Comparison of ENCODE assay signal across 27 mouse cellular contexts in the genomic region with DNA sequence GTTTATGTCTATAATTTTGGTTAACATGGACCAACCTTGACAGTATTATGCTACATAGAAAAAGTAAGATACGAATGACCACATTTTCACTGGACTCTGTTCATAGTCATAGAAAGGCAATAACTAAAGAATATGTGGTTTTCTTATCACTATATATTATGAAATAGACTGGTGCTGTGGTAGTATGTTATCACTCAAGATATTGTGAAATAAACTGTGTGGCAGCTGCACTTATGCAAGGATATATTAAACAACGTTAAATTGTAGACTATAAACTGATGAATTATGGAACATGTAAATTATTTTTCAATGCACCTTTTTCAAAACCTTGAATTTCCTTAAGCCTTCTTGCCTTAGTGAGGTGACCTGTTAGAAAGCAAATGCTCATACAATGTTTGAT.
"Had no signal": no experiment of that assay in that cellular context is flagged by ENCODE, and none has a peak within 500 bp of the region (broad histone marks: within the 10 kb centered on the region; RNA-seq: fewer than 3 reads in every experiment).

No protein-coding gene starts in this region.

- H3K27ac ChIP-seq: limb, embryonic 10.5 days; limb, embryonic 12.5 days; limb, embryonic 13.5 days; limb, embryonic 15.5 days; liver, embryonic 12.5 days; liver, embryonic 13.5 days; liver, embryonic 14.5 days; liver, embryonic 15.5 days; lung, embryonic 15.5 days; macrophage; midbrain, embryonic 10.5 days; midbrain, embryonic 12.5 days; midbrain, embryonic 13.5 days; midbrain, embryonic 15.5 days had no signal

- H3K4me3 ChIP-seq: limb, embryonic 10.5 days; limb, embryonic 12.5 days; limb, embryonic 13.5 days; limb, embryonic 15.5 days; liver, embryonic 12.5 days; liver, embryonic 13.5 days; liver, embryonic 15.5 days; lung, embryonic 15.5 days; megakaryocyte, embryonic 14.5 days; midbrain, embryonic 10.5 days; midbrain, embryonic 12.5 days; midbrain, embryonic 13.5 days; midbrain, embryonic 15.5 days; myocyte had no signal

- DNase-seq: left cerebral cortex, postnatal 4 days; liver; liver, embryonic 13.5 days; liver, postnatal 0 days; lung, adult 18-20 months; lung, adult 2 months; lung, embryonic 14.5 days; lung, postnatal 10 days; lung, postnatal 14 days; lung, postnatal 36 days; lung, postnatal 4 days; midbrain, embryonic 14.5 days had no signal

- H3K4me1 ChIP-seq: limb, embryonic 10.5 days; limb, embryonic 12.5 days; limb, embryonic 13.5 days; limb, embryonic 15.5 days; liver, embryonic 12.5 days; liver, embryonic 13.5 days; liver, embryonic 15.5 days; lung, embryonic 15.5 days; megakaryocyte, embryonic 14.5 days; midbrain, embryonic 10.5 days; midbrain, embryonic 12.5 days; midbrain, embryonic 13.5 days; midbrain, embryonic 15.5 days had no signal

- H3K9ac ChIP-seq: limb, embryonic 12.5 days; limb, embryonic 13.5 days; limb, embryonic 15.5 days; liver, embryonic 12.5 days; liver, embryonic 13.5 days; liver, embryonic 14.5 days; liver, embryonic 15.5 days; liver, postnatal 0 days; lung, embryonic 14.5 days; lung, embryonic 15.5 days; midbrain, embryonic 12.5 days; midbrain, embryonic 13.5 days; midbrain, embryonic 15.5 days had no signal

- H3K27me3 ChIP-seq: limb, embryonic 12.5 days; limb, embryonic 15.5 days; liver, embryonic 12.5 days; liver, embryonic 13.5 days; liver, embryonic 15.5 days; lung, embryonic 15.5 days; megakaryocyte, embryonic 14.5 days; midbrain, embryonic 12.5 days; midbrain, embryonic 13.5 days; midbrain, embryonic 15.5 days had no signal

- H3K36me3 ChIP-seq: limb, embryonic 10.5 days; limb, embryonic 12.5 days; limb, embryonic 13.5 days; limb, embryonic 15.5 days; liver, embryonic 12.5 days; liver, embryonic 13.5 days; liver, embryonic 15.5 days; lung, embryonic 15.5 days; midbrain, embryonic 10.5 days; midbrain, embryonic 12.5 days; midbrain, embryonic 13.5 days; midbrain, embryonic 15.5 days had no signal

- H3K9me3 ChIP-seq: limb, embryonic 10.5 days; limb, embryonic 12.5 days; limb, embryonic 13.5 days; limb, embryonic 15.5 days; liver, embryonic 12.5 days; liver, embryonic 13.5 days; liver, embryonic 15.5 days; lung, embryonic 15.5 days; megakaryocyte, embryonic 14.5 days; midbrain, embryonic 10.5 days; midbrain, embryonic 12.5 days; midbrain, embryonic 13.5 days; midbrain, embryonic 15.5 days had no signal
